Mouse (Mus musculus): Measurements from ENCODE around the gene Trmt61a. TPM values are rescaled to one million over a fixed set of nuclear protein-coding genes. Genes with fewer than 3 reads are reported as not detected.
"Not testable (repeated sequence)": the region's sequence is repeated elsewhere in the genome, so short reads cannot be mapped to it uniquely, and the experiment has no call there.

Gene Trmt61a
- polyA plus RNA-seq, 1 experiment from 2014 or later, result 20.9 TPM

GRCm38 (mm10) chr12:111704609-111705008 lies 26.7 kb downstream of the Trmt61a start:
- Histone ChIP-seq H3K27me3 (replicated peaks) (0 out of 2 replicates have a peak, but pooled peaks cover 3% of the 10 kb centered on the region), H3K4me3 (no peak overlapping the region), H3K27ac (no peak overlapping the region), H3K36me3 (peaks cover 28% of the 10 kb centered on the region), H3K4me2 (no peak overlapping the region), H3K4me1 (no peaks in the 10 kb centered on the region), H3K9ac (no peak overlapping the region), H3K9me3 (replicated peaks) (no peaks in the 10 kb centered on the region)
- WGBS (ENCODE audit: insufficient replicate concordance), result 67% methylated on average over 9 of the region's 9 CpGs
- no peak for ATAC-seq

DNA sequence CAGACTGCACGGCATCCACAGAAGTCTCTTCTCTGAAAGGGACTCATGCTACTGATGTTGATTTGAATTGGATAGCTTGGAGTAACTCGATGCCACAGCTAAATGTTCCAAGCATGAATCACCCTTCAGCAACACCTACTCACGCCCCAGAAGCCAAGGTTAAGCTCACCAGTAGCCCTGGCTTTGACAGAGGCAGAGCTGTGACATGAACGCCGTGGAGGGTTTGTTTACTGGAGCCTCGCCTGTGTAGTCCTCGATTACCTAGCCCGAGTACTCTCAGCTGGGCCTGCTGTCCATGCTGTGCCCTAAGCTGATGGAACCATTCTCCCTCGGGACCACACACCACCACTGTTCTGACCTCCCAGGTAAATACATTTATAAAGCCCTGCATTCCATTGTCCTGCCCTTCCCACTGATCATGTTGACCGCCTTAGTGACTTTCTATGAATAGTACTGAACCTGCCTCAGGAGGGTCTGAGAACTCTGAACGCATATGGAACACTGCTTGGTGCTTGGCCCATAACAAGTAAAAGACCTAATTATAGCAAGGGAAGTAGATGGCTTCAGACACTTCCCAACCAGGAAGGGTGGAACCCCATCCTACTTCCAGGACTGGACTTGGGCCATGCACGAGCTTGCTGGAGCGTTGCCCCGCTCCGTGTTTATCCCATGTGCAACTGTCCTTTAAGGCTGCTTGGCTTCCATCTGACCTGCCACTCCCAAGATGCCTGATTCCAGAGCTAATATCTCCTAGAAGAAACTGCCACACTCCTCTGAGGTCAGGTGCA lies 27.5 kb downstream of the Trmt61a start:
- WGBS (ENCODE audit: insufficient replicate concordance), result 68% methylated on average over 15 of the region's 15 CpGs
- H3K9ac ChIP-seq, result no peak overlapping the region
- no peak overlapping the region for H3K27ac ChIP-seq
- peaks cover 36% of the 10 kb centered on the region for H3K36me3 ChIP-seq
- no peaks in the 10 kb centered on the region for H3K4me1 ChIP-seq
- 0 out of 2 replicates have a peak, but pooled peaks cover 3% of the 10 kb centered on the region for H3K27me3 ChIP-seq (replicated peaks)
- H3K4me2 ChIP-seq, result no peak overlapping the region
- no peak for ATAC-seq
- no peak overlapping the region for H3K4me3 ChIP-seq
- no peaks in the 10 kb centered on the region for H3K9me3 ChIP-seq (replicated peaks)

- H3K4me2 ChIP-seq, result no peak overlapping the region
- 74% methylated on average over 4 of the region's 4 CpGs for WGBS (ENCODE audit: insufficient replicate concordance)
- no peak overlapping the region for H3K27ac ChIP-seq
- no peaks in the 10 kb centered on the region for H3K27me3 ChIP-seq (replicated peaks)
- ATAC-seq, result no peak
- peaks cover 17% of the 10 kb centered on the region for H3K4me1 ChIP-seq
- H3K9ac ChIP-seq, result no peak overlapping the region
- H3K4me3 ChIP-seq, result no peak overlapping the region
- H3K36me3 ChIP-seq, result peaks cover 48% of the 10 kb centered on the region
- no peaks in the 10 kb centered on the region for H3K9me3 ChIP-seq (replicated peaks)
Measured at GRCm38 (mm10) chr12:111708181-111708580, 30.3 kb downstream of the Trmt61a start.

DNA sequence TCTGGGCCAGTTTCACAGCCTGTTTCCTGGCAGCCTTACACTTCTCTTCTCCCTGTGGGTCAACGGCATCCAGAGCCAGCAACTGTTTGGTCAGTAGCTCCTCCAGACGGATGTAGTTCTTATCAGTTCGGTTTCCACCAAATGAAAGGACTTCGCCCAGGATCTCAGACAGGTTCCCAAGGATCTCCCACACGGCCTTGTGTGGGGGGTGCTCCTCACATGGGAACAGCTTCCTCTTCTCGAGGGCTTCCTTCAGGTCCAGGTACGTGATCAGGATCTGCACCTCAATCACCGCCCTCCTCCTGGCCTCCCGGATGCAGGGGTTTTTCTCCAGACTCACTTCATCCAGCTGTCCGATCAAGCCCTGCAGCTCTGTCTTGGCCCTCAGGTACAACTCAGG lies 32.2 kb downstream of the Trmt61a start:
- no peak for ATAC-seq

DNA sequence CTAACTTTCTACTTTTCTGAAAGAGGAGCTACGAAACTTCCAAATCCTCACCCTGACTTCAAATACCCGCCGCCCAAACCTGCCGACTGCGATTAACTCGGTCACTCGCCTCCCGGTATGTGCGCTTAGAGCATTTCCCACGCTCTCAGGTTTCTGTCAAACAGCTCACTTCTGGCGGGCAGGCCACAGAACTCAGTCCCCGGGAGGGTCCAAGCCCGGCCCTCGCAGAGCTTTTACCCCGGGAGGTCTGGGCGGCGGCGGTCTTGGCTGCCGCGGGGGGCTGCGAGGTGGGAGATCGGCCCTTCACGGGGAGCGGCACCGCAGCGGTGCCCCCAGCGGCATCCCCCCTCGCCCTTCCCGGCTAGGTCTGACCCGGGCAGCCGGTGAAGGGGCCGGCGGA lies 34.6 kb downstream of the Trmt61a start:
- peak overlapping the region; percentile 96 for H3K4me2 ChIP-seq
- no peaks in the 10 kb centered on the region for H3K27me3 ChIP-seq (replicated peaks)
- no peaks in the 10 kb centered on the region; the same call in 1 of the 2 replicates for H3K9me3 ChIP-seq (replicated peaks)
- H3K27ac ChIP-seq, result peak overlapping the region; percentile 81
- H3K36me3 ChIP-seq, result peaks cover 52% of the 10 kb centered on the region
- H3K4me3 ChIP-seq, result peak overlapping the region; percentile 97
- peak overlapping the region; percentile 97 for H3K9ac ChIP-seq
- H3K4me1 ChIP-seq, result peaks cover 42% of the 10 kb centered on the region
- ATAC-seq, result peak; percentile 10; the same call in 1 of the 2 replicates
- whole genome bisulfite sequencing (ENCODE audit: insufficient replicate concordance), result under 1% methylated on average over 33 of the region's 33 CpGs

More for the DNA sequence above, 32.2 kb downstream of the Trmt61a start:
- H3K36me3 ChIP-seq, result peaks cover 48% of the 10 kb centered on the region
- H3K9ac ChIP-seq, result no peak overlapping the region
- WGBS (ENCODE audit: insufficient replicate concordance), result 80% methylated on average over 10 of the region's 10 CpGs
- no peak overlapping the region for H3K27ac ChIP-seq
- no peak overlapping the region for H3K4me2 ChIP-seq
- H3K9me3 ChIP-seq (replicated peaks), result no peaks in the 10 kb centered on the region
- H3K4me1 ChIP-seq, result peaks cover 31% of the 10 kb centered on the region
- H3K4me3 ChIP-seq, result no peak overlapping the region
- H3K27me3 ChIP-seq (replicated peaks), result no peaks in the 10 kb centered on the region

- H3K9me3 ChIP-seq (replicated peaks), result no peaks in the 10 kb centered on the region; the same call in 1 of the 2 replicates
- H3K27me3 ChIP-seq (replicated peaks), result no peaks in the 10 kb centered on the region
- peaks cover 42% of the 10 kb centered on the region for H3K4me1 ChIP-seq
- peaks cover 45% of the 10 kb centered on the region for H3K36me3 ChIP-seq
- H3K4me3 ChIP-seq, result peak within 1 kb of the TSS; percentile 97
- H3K27ac ChIP-seq, result peak within 1 kb of the TSS; percentile 81
- H3K4me2 ChIP-seq, result peak within 1 kb of the TSS; percentile 96
- WGBS (ENCODE audit: insufficient replicate concordance), result 0% methylated on average over 75 of the region's 86 CpGs
- H3K9ac ChIP-seq, result peak within 1 kb of the TSS; percentile 97
- peak; percentile 82 for ATAC-seq
Measured at GRCm38 (mm10) chr12:111713004-111713651, 35.2 kb downstream of the Trmt61a start, which contains the start of the genes Bag5 and Apopt1. Gene Bag5, minus strand, starts transcription at chr12:111713257. Gene Apopt1, plus strand, starts transcription at chr12:111713261.

GRCm38 (mm10) chr12:111713880-111714279 lies 36.0 kb downstream of the Trmt61a start:
- H3K4me2 ChIP-seq, result peak overlapping the region; percentile 96
- not testable (repeated sequence) for H3K27me3 ChIP-seq (replicated peaks); H3K27ac ChIP-seq; H3K9me3 ChIP-seq (replicated peaks); ATAC-seq
- WGBS (ENCODE audit: insufficient replicate concordance), result 63% methylated on average over 6 of the region's 6 CpGs
- H3K36me3 ChIP-seq, result peaks cover 38% of the 10 kb centered on the region
- peaks cover 42% of the 10 kb centered on the region for H3K4me1 ChIP-seq
- H3K4me3 ChIP-seq, result peak overlapping the region; percentile 97
- peak overlapping the region; percentile 97 for H3K9ac ChIP-seq

DNA sequence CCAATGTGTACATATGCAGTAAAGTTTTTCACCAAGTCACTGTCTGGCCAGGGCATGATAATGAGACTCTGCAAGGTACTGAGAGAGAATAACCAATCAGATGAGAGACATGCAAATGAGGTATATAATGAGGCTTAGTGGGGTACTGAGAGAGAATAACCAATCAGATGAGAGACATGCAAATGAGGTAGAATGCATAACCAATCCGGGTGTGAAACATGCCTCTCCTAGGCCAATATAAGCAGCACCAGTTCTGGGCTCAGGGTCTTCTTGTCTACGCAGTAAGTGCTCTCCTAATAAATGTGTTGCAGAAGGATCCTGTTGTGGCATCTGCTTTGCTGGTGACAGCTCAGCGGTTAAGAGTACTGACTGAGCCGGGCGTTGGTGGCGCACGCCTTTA lies 38.6 kb downstream of the Trmt61a start:
- ATAC-seq, result no peak
- Histone ChIP-seq H3K4me2 (no peak overlapping the region), H3K27me3 (replicated peaks) (no peaks in the 10 kb centered on the region), H3K9me3 (replicated peaks) (no peaks in the 10 kb centered on the region; the same call in 1 of the 2 replicates), H3K36me3 (peaks cover 11% of the 10 kb centered on the region), H3K4me1 (peaks cover 35% of the 10 kb centered on the region), H3K27ac (no peak overlapping the region), H3K9ac (no peak overlapping the region), H3K4me3 (no peak overlapping the region)
- 96% methylated on average over 7 of the region's 7 CpGs for WGBS (ENCODE audit: insufficient replicate concordance)

- ATAC-seq, result no peak
- H3K4me2 ChIP-seq, result no peak overlapping the region
- no peak overlapping the region for H3K27ac ChIP-seq
- WGBS (ENCODE audit: insufficient replicate concordance), result 72% methylated on average over 8 of the region's 8 CpGs
- no peaks in the 10 kb centered on the region for H3K27me3 ChIP-seq (replicated peaks)
- H3K9ac ChIP-seq, result no peak overlapping the region
- H3K36me3 ChIP-seq, result peaks cover 19% of the 10 kb centered on the region
- H3K4me3 ChIP-seq, result no peak overlapping the region
- no peaks in the 10 kb centered on the region; the same call in 1 of the 2 replicates for H3K9me3 ChIP-seq (replicated peaks)
- peaks cover 25% of the 10 kb centered on the region for H3K4me1 ChIP-seq
Measured at GRCm38 (mm10) chr12:111718656-111719055, 40.8 kb downstream of the Trmt61a start.

GRCm38 (mm10) chr12:111720222-111720621 lies 42.3 kb downstream of the Trmt61a start:
- peaks cover 34% of the 10 kb centered on the region for H3K36me3 ChIP-seq
- H3K9ac ChIP-seq, result no peak overlapping the region
- no peaks in the 10 kb centered on the region for H3K27me3 ChIP-seq (replicated peaks)
- H3K4me1 ChIP-seq, result peaks cover 10% of the 10 kb centered on the region
- no peak overlapping the region for H3K4me3 ChIP-seq
- H3K27ac ChIP-seq, result no peak overlapping the region
- no peak for ATAC-seq
- no peaks in the 10 kb centered on the region; the same call in 1 of the 2 replicates for H3K9me3 ChIP-seq (replicated peaks)
- H3K4me2 ChIP-seq, result no peak overlapping the region
- WGBS (ENCODE audit: insufficient replicate concordance), result 76% methylated on average over 4 of the region's 4 CpGs

- Histone ChIP-seq H3K9ac (no peak overlapping the region), H3K4me3 (no peak overlapping the region), H3K27me3 (replicated peaks) (no peaks in the 10 kb centered on the region), H3K4me1 (peaks cover 8% of the 10 kb centered on the region; the same call in 1 of the 2 replicates), H3K4me2 (no peak overlapping the region), H3K9me3 (replicated peaks) (no peaks in the 10 kb centered on the region), H3K27ac (no peak overlapping the region), H3K36me3 (peaks cover 46% of the 10 kb centered on the region)
- ATAC-seq, result no peak
- 64% methylated on average over 9 of the region's 9 CpGs for WGBS (ENCODE audit: insufficient replicate concordance)
Measured at GRCm38 (mm10) chr12:111722654-111723053, 44.7 kb downstream of the Trmt61a start.
